Mouse (Mus musculus) liver, adult 2 months (tissue): ENCODE measurements around the gene Klhl15.

ENCODE experiments used
- CTCF ChIP-seq: fragments of 200-500 bp; IDR thresholded peaks from 2 replicates; pipeline ENCODE4 v1.5.1; 2011; ENCODE audit warnings: low read depth, low read length, control low read depth
- POLR2A ChIP-seq: fragments of 200-500 bp; IDR thresholded peaks from 2 replicates; pipeline ENCODE4 v1.6.1; 2011; ENCODE audit warnings: low read length, control low read depth; ENCODE audit not compliant: insufficient read depth; ENCODE audit errors: extremely low read depth

DNA sequence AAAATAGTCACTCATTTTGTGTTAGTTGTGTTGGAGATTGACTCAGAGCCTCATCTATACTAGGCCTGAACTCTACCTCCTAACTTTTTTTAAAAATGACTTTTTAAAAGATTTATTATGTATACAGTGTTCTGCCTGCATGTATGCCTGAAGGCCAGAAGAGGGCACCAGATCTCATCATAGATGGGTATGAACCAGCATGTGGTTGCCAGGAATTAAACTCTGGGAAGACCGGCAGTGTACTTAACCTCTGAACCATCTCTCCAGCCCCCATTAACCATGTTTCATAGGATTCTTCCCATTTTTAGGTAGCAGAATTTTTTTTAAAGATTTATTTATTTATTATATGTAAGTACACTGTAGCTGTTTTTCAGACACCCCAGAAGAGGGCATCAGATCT lies 49.2 kb upstream of the Klhl15 start:
- TF ChIP-seq POLR2A = no peak
- no peak for TF ChIP-seq CTCF
